Mouse (Mus musculus) heart, postnatal 14 days (tissue): Measurements from ENCODE around the gene Ccdc170. TPM values are rescaled to one million over a fixed set of nuclear protein-coding genes. Genes with fewer than 3 reads are reported as not detected.
"Not testable (repeated sequence)": the region's sequence is repeated elsewhere in the genome, so short reads cannot be mapped to it uniquely, and the experiment has no call there.

Experiments used
- DNase-seq, 2 experiments: peaks; one replicate each; pipeline ENCODE4 v3.0.0; 2021 to 2022
- intact Hi-C: fragments of 180-260 bp; cut with DNase I; formaldehyde crosslinking; loops from one replicate; pipeline ENCODE4 v1.15.1; 2025
- total RNA-seq, 2 experiments: library from RNA; stranded (reverse); gene quantifications; 2 replicates each; pipeline ENCODE4 v1.2.3; 2021

Gene Ccdc170
- total RNA-seq, 2 experiments from 2014 or later = 0.20 to 0.96 TPM

- intact Hi-C loops = loop anchor here (10.0 kb wide), 1 partner anchor 568 kb away; no protein-coding TSS in a partner anchor
Observed at GRCm38 (mm10) chr10:4597211-4597610, 114.9 kb downstream of the Ccdc170 start.

GRCm38 (mm10) chr10:4598244-4598842 lies 116.0 kb downstream of the Ccdc170 start:
- DNase-seq = peak; percentile 50 to 73
- intact Hi-C loops = loop anchor here (10.0 kb wide), 1 partner anchor 566 kb away; no protein-coding TSS in a partner anchor

More at GRCm38 (mm10) chr10:4597211-4597610, 114.9 kb downstream of the Ccdc170 start:
- no peak for DNase-seq

- intact Hi-C loops = loop anchor here (10.0 kb wide), 1 partner anchor 566 kb away; no protein-coding TSS in a partner anchor
- DNase-seq = no peak
Observed at GRCm38 (mm10) chr10:4598916-4599315, 116.6 kb downstream of the Ccdc170 start.

- intact Hi-C loops = loop anchor here (10.0 kb wide), 1 partner anchor 565 kb away; no protein-coding TSS in a partner anchor
- DNase-seq = no peak
Observed at GRCm38 (mm10) chr10:4599591-4599990, 117.3 kb downstream of the Ccdc170 start.

GRCm38 (mm10) chr10:4600796-4601474 lies 118.6 kb downstream of the Ccdc170 start:
- no peak for DNase-seq
- intact Hi-C loops = no loop called here

GRCm38 (mm10) chr10:4601612-4602011 lies 119.3 kb downstream of the Ccdc170 start:
- intact Hi-C loops, DNase-seq: not testable (repeated sequence)

GRCm38 (mm10) chr10:4602466-4602865 lies 120.2 kb downstream of the Ccdc170 start:
- intact Hi-C loops = no loop called here
- DNase-seq = no peak

- intact Hi-C loops = no loop called here
Observed at GRCm38 (mm10) chr10:4604527-4605209, 122.4 kb downstream of the Ccdc170 start.

GRCm38 (mm10) chr10:4610234-4610633 lies 127.9 kb downstream of the Ccdc170 start:
- intact Hi-C loops = no loop called here
- DNase-seq = no peak

More at GRCm38 (mm10) chr10:4604527-4605209, 122.4 kb downstream of the Ccdc170 start:
- no peak for DNase-seq

- intact Hi-C loops = no loop called here
- DNase-seq = no peak
Observed at GRCm38 (mm10) chr10:4611386-4612155, 129.3 kb downstream of the Ccdc170 start, which contains the start of gene Esr1. Gene Esr1, plus strand, starts transcription at chr10:4611593.

Other genes with a start within 250 kb of the Ccdc170 start
- gene Akap12, start 216.1 kb upstream of the Ccdc170 start, total RNA-seq = 10 to 100 TPM; 33.5 to 33.6 TPM
- 1 to 10 TPM; 6.6 to 7.7 TPM for gene Zbtb2, start 94.4 kb upstream of the Ccdc170 start, total RNA-seq
- 10 to 100 TPM; 49.3 to 50.9 TPM for gene Rmnd1, start 50.1 kb upstream of the Ccdc170 start, total RNA-seq
- gene Armt1, start 50.0 kb upstream of the Ccdc170 start, total RNA-seq = 1 to 10 TPM; 7.1 TPM
- gene Esr1, start 129.1 kb downstream of the Ccdc170 start, total RNA-seq = 1 to 10 TPM in 1 of 2 experiments, under 1 TPM in 1; 0.59 to 1.2 TPM